Mouse (Mus musculus): Measurements from ENCODE around the gene Zcchc7.
"Not testable (repeated sequence)": the region's sequence is repeated elsewhere in the genome, so short reads cannot be mapped to it uniquely, and the experiment has no call there.

Zcchc7 gene

DNA sequence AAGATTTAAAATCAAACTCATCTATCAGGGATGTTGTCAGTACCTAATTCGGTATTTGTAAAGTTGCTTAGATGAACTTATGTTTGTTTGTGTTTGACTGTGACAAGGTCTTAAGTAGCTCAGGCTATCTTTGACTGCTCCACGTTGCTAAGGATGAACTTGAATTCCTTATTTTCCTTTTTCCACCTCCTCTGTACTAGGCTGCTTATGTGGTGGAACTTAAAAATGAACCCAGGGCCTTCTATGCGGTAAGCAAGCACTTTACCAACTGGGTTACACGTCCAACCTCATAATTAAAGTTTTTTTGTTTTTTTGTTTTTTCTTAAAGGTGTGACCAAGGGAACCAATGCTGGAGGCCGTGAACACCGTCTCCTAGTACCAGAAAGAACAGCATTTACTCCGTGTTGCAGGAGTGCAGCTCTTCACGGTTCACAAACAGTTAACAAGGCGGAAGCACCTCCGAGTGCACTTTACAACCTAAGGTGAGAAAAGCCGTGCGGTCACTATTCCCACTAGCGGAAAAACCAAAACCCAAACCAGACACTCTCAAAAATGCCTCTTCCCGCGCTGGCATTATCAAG is at the start of gene Zcchc7:
TSS of gene Zcchc7 (plus strand) at position 325 of the 581 bp plus-strand sequence.
- DNase-seq, result no peak

DNA sequence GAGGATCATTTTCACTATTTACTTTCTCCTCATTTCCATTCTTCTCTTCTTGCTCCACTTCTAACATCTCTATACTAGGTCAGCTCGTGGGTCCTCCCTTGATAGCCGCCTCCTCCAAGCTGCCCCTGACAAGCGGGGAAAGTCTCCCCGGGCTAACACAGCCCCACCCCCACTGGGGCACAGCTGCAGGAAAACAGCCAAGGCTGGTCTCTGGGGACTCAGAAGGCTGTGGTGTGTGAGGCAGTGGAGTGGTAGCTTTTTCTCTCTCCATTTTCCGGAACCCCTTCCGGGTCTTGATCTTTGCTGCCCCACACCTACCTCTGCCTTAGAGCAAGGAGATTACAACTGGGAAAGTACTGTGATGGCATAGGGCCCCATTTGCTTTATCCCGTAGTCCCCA is 49.7 kb upstream of the Zcchc7 start:
- DNase-seq, result no peak

DNA sequence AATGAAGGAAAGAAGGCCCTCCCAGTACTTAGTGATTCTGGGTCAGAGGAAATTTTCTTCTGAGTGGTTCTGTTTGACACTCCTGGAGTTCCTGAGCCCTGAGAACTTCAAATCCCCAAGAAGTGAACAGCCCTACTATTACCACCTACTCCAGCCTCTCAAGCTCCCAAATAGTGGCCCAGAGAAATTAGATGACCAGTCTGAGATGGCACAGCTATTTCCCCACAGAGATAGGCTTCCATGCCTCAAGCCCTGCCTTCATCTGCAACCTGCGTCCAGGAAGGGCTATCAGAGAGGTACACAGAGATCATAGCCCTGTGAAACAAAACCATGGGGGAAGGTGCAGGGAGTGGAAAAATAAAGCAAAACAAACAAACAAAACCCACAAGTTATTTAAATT is 48.8 kb upstream of the Zcchc7 start:
- DNase-seq, result no peak

DNA sequence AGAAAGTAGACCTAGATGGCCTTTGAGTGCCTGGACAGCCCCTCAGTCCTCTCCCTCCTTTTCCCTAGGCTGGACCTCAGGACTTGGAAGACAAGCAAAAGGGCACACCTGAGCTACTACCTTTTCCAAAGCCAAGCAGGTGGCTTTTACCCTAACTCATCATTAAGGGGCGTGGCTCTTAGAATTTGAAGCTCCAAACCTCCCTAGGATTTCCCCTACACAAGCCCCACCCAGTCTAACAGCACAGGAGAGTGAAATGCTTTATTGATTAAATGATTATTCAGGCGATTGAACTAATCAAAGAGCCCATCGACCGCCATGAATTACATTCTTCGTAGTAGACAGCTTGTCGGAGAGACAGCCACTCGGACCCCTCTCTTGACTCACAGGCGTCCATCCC is 47.4 kb upstream of the Zcchc7 start:
- no peak for DNase-seq

DNA sequence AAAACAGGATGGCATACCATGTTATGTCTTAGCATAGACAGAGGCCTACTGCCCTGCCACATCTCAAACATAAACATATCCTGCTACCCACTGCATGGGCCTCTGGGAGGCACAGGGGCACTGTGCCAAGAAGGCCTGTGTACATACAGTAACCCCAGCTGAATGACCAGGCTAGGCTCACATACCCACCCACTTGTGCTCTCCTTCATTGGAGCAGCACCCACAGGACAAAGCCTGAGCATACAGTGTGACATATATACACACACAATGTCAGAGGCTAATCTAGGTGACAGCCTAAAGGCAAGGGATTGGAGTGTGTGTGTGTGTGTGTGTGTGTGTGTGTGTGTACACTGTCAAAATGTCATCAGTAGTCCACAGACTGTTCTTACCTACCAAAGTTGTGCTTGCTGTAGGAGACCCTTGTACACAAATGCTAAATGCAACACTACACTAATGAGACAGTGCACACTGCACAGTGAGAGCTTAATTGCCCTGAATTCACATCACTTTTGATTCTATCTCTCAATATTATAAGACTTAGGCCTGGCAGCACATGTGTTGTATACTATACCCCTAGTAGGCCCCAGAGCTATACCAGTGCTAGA is 46.5 kb upstream of the Zcchc7 start:
- DNase-seq, result no peak

DNA sequence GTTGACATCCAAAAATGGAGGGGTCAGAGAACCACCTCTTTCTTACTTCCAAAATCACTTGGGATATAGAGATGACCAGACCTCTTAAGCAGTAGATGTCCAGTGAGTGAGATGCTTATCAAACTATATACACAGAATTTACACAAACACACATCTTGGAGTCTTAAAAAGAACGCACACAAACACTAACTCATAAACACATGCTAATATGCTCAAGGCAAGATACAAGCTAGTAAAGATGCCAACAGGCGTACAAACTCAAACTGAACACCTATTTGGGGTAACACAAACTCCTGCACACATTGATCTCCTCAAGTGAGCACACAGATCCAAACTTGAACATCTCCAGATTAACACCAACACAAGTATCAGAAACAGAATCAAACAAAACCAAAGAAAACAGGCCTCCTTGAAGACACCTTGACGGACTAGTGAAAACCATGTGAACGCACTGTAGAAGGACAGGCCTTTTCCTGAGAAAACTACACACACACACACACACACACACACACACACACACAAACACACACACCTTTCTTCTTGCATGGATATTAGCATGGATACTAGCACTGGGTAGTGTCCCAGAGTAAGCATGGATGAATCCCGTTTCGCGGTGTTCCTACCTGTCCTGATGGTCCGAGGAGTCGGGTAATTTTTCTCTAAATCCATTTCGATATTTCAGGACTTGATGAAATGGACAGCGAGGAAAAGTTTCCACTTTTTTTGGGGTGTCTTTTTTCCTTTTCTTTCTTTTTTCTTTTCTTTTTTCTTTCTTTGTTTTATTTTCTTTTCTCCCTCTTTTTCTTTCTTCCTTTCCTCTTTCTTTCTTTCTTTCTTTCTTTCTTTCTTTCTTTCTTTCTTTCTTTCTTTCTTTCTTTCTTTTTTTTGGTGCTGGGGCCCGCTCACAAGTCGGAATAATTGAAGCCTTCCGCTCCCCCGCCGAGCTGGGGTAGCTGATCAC is 45.7 kb upstream of the Zcchc7 start, which contains the start of gene Pax5:
TSS of gene Pax5 (minus strand) at position 748 of the 961 bp plus-strand sequence.
- no peak for DNase-seq

DNA sequence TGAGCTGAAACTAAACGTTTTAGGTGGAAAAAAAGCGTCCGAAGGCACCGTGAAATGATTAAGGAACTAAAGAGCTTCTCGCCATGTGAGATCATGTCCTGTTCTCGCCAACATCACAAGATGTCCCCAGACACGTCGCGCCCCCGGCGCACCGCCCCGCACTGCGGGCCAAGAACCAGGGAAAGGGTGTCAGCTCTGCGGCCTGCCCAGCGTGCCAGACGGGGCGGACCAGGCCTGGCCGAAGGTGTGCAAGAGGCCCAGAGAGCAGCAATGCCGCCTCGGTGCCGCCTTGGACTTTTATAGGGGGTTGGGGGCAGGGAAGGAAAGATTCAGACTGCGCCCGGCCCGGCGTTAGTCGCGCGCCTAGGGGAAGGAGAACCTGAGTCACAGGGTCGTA is 45.0 kb upstream of the Zcchc7 start:
- no peak for DNase-seq

DNA sequence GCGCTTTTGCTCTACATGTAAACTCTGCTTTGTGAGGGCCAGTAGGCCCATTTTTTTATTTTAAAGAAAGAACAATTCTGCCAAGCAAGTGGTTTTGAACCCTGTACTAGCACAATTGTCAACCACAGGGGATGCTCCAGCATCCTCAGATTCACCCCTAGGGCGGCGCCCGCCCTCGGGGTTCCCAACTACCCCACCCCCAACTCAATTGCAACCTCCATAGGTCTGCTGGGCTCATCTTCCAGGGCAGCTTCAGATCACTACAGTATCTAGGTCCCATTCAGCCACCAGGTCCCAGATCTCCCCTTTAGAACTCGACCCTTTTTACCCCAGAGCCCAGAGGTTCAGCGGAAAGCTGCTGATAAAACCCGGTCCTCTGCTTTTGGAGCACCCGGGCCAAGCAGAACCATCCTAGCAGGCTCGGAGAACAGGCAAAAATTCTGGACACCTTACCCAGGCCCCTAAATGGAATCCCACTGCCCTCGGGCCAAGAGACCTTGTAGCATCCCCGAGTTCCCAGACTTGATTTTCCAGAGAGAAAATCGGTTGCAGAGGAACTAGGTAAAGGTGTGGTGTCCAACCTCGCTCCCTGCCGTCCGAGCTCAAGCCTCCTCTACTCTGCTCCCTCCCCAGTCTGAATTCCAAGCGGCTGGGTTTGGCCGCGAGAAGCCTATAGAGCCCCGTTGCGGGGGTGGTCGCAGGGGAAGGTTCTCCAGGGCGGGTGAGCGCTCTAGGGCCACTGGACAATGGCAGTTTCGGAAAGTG is 44.4 kb upstream of the Zcchc7 start:
- no peak for DNase-seq

DNA sequence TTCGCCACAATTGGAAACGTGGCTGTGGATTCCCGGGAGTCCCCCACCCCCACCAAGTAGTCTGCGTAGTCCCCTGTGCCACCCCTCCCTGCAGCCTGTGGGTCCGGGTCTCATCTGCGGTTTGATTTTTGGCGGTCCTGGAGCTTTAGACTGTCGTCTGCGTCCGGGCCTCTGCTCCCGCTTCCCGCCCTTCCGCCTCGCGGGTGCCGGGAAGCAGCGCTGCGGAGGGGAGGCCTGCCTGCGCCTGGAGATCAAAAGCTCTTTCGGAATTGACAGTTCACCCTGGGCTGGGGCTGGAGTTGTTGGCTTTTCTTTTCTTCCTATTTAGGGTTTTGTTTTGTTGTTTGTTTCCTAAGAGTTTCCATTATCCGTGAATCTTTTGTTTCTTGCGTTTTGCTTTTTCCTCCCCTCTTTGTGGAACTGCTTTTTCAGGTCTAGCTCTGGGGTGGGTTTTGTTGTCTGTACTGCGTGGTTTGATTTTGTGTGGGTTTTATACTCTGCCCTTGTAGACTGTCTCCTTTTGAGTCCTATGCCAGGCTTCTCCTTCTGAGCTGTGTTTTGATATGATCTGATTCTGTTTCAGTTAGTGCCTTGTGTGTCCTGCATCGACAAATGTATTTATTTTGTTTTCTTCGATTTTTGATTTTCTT is 43.5 kb upstream of the Zcchc7 start:
- no peak for DNase-seq

DNA sequence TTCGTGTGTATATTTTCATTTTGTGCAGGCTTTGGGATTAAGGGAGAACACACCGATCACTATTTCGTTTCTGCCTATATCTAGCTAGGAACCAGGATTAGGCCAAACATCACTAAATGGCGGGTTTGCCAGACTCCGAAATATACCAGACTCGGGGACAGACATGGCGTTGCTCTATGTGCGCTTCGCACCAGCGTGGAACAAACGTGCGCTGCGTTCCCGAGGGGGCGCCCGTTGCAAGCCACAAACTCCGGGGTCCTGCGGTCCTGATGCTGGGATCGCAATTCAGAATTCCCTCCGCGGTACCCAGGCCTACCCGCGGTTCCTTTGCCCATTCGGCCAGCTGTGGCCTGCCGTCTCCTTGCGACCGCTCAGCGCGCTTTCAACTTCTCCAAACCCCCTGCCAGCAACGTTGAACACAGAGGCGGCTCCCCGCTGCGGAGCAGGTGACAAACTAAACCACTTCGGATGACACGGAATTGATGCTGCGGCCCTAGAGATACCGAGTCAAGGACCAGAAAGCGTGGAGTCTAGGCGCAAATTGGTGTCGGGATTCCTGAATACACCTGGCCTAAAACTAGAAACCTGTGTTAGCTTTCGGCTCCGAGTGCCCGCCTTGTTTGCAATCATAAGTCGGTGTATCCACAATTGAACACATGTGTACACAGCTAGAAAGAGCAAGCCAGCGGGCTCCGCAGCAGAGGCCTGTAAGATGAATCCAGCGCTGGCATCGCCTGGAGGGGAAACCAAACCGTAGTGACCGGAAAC is 42.7 kb upstream of the Zcchc7 start:
- DNase-seq, result no peak

DNA sequence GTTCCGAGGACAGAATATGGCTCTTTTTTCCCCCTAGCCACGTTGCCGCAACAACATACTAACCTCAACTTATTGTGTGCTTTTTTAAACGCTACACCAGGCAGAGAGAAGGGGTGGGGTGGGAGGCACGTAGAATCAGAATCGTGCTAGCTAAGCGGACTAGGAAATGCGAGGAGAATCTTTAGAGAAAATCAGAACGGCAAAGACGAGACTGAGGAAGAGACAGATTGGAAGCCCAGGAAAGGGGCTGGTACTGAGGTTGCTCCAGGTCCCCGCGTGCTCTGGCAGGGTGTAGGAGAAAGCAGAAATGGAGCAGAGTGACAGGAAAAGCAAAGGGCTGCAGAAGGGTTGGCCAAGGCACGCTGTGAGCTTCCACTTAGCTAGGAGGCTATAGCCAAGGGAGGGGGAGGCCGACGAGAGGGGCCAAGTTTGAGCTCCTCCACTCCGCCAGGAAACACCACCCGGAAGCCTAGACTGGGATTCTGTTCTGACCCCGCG is 42.1 kb upstream of the Zcchc7 start:
- DNase-seq, result no peak

DNA sequence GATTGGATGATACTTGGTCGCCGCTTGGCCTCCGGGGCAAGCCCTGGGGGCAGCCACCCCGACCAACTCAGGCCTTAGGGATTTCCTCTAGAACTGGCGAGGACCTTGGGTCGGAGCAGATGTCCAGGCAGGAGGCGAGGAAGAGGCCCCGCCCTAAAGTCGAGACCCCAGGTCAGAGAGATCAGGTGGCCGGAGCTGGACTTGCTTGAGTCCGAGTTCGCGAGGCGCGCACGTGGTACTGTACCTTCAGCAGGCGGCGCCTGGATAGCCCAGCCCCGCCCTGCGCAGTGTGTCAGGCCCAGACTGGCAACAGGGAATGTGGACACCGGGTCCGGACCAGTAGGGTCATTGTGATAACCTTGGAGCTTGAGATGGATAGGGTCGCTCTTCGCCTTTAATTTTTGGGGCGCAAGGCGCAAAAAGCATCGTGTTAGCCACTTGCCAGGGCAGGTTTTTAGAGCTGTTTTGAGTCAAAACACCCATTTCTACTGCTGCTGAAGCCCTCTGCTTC is 41.5 kb upstream of the Zcchc7 start:
- DNase-seq, result no peak

DNA sequence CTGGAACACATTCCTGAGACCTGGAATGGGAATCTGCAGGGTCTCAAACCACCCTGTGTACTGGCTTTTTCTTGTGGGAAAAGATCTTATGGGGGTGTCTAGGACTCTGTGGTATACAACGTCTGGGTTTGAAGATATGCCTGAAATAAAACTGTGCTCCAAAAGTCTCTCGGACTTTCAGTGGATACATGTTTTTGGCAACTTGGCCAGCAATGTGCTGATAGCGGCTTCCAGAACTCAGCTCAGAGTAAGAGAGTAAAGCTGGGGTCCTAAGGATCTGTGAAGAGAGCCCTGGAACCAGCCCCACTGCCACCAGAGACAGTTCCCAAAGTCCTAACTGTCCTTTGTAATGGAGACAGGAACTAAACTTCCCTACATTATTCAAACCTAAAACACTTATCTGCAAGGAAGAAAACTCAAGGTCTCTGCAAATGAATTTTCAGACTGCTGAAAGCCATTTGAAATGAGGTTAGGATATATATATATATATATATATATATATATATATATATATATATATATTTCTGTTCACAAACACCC is 40.0 kb upstream of the Zcchc7 start:
- DNase-seq, result no peak

DNA sequence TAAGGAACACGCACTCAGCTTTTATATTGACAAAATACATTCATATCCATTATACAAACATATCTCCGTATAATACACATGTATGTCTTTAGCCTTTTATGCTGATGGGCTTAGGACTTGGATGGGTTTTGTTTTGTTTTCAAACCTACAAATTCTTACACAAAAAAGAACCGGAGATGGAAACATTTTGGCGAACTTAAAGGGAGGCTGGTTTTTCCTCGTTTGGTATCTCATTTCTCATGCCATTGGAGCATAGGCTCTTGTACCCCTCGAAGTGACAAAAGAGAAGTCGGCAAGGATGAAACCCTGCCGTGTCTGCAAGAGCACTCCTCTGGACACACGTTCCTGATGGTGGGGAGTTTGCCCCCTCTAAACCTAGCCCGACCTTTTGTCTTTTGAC is 39.3 kb upstream of the Zcchc7 start:
- DNase-seq, result no peak

DNA sequence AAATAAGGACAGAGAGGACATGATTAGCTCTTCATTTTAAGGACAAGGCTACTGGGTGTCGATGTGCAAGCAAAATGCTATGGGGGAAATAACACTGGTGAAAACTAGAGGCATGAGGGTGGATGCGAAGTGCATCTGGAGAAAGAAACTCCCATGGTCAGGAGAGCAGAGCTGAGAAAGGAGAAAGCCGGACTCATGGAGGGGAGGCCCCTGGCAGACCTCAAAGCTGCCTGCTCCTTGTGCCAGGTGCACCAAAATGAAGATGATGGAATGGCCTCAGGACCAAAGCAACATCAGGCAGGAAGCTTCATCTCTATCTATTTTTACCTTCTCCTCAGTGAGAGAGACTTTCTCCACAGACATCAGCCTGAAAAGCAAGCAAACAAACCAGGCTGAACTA is 38.0 kb upstream of the Zcchc7 start:
- no peak for DNase-seq

DNA sequence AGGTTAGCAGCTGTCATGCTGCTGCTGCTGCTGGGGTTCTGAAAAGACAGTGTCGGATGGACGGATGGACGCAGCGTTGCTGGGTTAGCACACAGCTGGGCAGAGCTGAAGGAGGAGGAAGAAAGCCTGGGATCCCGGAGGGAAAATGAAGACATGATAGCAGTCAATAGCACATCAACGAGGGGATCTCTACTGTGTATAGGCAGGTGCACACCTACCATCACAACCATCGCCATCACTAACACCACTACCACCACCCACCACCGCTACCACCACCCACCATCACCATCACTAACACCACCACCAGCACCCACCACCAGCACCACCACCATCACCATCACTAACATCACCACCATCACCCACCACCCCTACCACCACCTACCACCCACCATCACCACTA is 35.6 kb upstream of the Zcchc7 start:
- no peak for DNase-seq

DNA sequence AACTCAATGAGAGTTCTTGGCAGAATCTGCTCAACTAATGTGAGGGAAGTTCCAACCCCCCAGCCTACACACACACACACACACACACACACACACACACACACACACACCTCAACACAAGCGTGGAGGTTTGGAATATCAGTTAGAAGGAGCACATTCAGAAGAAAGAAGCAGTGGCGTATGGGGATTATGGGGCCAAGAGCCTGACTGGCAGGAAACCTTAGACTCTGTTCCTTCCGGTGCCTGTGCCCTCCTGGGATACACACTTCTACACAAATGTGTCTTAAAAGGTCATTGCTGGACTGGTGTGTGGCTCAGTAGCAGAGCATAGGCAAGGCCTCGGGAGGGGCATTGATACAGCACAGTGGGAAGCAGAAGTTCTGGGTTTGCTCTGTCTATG is 34.4 kb upstream of the Zcchc7 start:
- no peak for DNase-seq

DNA sequence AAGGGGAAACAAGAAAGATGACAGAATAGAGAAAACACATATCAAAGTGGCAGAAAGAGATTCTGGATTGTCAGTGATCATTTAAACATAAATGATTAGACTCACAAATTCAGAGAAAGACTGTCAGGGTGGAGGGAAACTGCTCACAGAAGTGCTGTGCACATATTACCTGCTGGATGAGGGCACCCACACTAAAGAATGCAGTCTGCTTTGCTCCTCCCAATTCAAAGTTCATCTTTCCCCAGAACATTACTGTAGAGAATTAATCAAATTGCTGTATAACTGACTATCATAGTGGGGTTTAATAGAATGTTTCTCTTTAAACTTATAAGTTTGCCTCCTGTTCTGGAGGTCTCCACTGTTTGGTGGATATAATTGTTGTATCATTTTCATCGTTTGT is 15.2 kb upstream of the Zcchc7 start:
- no peak for DNase-seq

DNA sequence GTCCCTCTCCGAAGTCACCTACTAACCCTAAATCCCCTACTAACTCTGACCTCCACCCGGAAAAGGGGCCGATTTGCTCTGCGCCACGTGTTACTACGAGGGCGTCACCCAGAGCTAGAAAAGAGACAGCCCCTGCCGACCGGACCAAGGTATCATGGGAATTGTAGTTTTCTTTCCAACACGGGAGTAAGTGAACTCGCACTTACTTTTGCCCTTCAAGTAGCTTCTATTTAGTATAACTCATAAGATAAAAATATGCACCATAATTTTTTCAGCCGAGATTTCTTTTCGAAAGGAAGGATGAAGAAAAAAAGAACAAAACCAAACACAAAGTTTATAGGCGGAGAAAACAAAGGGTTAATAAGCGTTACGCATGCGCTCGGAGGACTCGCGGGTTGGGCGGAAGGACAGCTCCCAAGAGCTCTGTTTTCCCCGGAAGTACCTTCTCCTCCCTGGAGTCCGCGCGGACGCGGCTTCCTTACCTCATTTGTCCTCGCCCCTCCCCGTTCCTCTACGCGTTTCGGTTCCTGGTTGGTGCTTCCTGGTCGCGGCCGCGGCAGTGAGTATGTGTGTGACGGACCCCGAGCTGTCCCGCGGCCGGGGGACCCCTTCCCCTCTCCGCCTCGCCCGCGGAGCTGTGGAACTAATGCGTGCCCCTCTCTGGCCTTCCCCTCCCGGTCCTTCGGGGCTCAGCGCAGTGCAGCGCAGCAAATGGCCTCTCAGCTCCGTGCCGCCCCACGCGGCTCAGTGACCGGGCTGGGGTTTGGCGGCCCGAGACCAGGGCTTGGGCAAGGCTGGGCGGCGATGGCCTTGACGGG is 666 bp downstream of the Zcchc7 start:
- peak; percentile 94 for DNase-seq

DNA sequence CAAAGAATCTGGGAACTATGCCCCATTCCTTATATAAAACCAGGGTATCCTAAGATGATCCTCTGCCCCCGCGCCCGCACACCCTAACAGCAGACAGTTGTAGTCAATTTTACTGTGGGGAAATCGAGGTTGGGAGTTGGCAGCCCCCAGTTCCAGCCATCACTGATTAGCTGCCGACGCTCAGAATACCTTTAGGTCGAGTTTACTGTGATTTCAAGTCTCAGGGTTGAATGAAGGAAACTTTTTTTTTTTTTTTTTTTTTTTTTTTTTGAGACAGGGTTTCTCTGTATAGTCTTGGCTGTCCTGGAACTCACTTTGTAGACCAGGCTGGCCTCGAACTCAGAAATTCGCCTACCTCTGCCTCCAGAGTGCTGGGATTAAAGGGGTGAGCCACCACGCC is 1.5 kb downstream of the Zcchc7 start:
- not testable (repeated sequence) for DNase-seq

Data from cerebellum, adult 9-11 months (tissue).